Mouse (Mus musculus) olfactory bulb, adult 2 months (tissue): ENCODE measurements at regions not wholly inside any gene's neighbourhood (a gene's known extent, or its start where the extent isn't known, plus 50 kb on each side); places are given as distances from the start of the nearest gene placed in this dataset.

Source experiments
- CTCF ChIP-seq: fragments of 200-500 bp; IDR thresholded peaks from 2 replicates; pipeline ENCODE4 v1.5.1; 2012; ENCODE audit warnings: low read depth, mild to moderate bottlenecking, low read length, moderate library complexity; ENCODE audit not compliant: insufficient read depth
- POLR2A ChIP-seq: fragments of 200-500 bp; IDR thresholded peaks from 2 replicates; pipeline ENCODE4 v1.6.1; 2012; ENCODE audit warnings: mild to moderate bottlenecking, low read depth, low read length, moderate library complexity; ENCODE audit not compliant: insufficient read depth

GRCm38 (mm10) chr5:78017523-78017922, 609.7 kb upstream of the Igfbp7 start:
- TF ChIP-seq POLR2A: no peak
- no peak for TF ChIP-seq CTCF
